Mouse (Mus musculus) heart, embryonic 12.5 days (tissue): ENCODE results near the gene Ercc8. TPM values are rescaled to one million over a fixed set of nuclear protein-coding genes. Genes with fewer than 3 reads are reported as not detected.

ENCODE experiments used
- ATAC-seq: fragments of 200-750 bp; cut with Nextera tagmentation; 2 replicates; pipeline ENCODE4 v1.8.0; 2017; ENCODE audit warnings: moderate TSS enrichment, moderate library complexity; ENCODE audit not compliant: insufficient number of reproducible peaks, low FRiP score
- H3K27ac ChIP-seq: fragments of 300-500 bp; sonication (generic); 2 replicates; pipeline ENCODE4 v1.5.1; 2016; ENCODE audit warnings: mild to moderate bottlenecking, moderate library complexity; ENCODE audit not compliant: poor library complexity, severe bottlenecking
- H3K27me3 ChIP-seq: fragments of 300-500 bp; sonication (generic); replicated peaks from 2 replicates; pipeline ENCODE4 v1.6.1; 2016; ENCODE audit warnings: mild to moderate bottlenecking, moderate library complexity
- H3K36me3 ChIP-seq: fragments of 300-500 bp; sonication (generic); 2 replicates; pipeline ENCODE4 v1.6.1; 2016; ENCODE audit warnings: mild to moderate bottlenecking, moderate library complexity
- H3K4me1 ChIP-seq: fragments of 300-500 bp; sonication (generic); replicated peaks from 2 replicates; pipeline ENCODE4 v1.6.1; 2016; ENCODE audit warnings: mild to moderate bottlenecking
- H3K4me2 ChIP-seq: fragments of 300-500 bp; sonication (generic); 2 replicates; pipeline ENCODE4 v1.6.1; 2016; ENCODE audit warnings: mild to moderate bottlenecking, moderate library complexity
- H3K4me3 ChIP-seq: fragments of 300-500 bp; sonication (generic); 2 replicates; pipeline ENCODE4 v1.5.1; 2016; ENCODE audit warnings: mild to moderate bottlenecking
- H3K9ac ChIP-seq: fragments of 300-500 bp; sonication (generic); 2 replicates; pipeline ENCODE4 v1.6.1; 2016; ENCODE audit warnings: mild to moderate bottlenecking, moderate library complexity
- H3K9me3 ChIP-seq: fragments of 300-500 bp; sonication (generic); replicated peaks from 2 replicates; pipeline ENCODE4 v1.6.1; 2016; ENCODE audit warnings: mild to moderate bottlenecking, moderate library complexity
- WGBS: fragments of 180-500 bp; shearing (Covaris S2); methylation state at CpG from one replicate; pipeline ENCODE4 v1.1.7; 2016; 5-methylcytosine and 5-hydroxymethylcytosine counted together
- polyA plus RNA-seq: library from polyadenylated mRNA; unstranded; fragments of >200 nt; fragmentation: Nextera tagmentation; extraction: Ambion mirVana; gene quantifications from 2 replicates; pipeline ENCODE4 v1.2.1, GENCODE M21; 2016

Gene Ercc8
- polyA plus RNA-seq, 1 experiment from 2014 or later = 12.5 TPM

DNA sequence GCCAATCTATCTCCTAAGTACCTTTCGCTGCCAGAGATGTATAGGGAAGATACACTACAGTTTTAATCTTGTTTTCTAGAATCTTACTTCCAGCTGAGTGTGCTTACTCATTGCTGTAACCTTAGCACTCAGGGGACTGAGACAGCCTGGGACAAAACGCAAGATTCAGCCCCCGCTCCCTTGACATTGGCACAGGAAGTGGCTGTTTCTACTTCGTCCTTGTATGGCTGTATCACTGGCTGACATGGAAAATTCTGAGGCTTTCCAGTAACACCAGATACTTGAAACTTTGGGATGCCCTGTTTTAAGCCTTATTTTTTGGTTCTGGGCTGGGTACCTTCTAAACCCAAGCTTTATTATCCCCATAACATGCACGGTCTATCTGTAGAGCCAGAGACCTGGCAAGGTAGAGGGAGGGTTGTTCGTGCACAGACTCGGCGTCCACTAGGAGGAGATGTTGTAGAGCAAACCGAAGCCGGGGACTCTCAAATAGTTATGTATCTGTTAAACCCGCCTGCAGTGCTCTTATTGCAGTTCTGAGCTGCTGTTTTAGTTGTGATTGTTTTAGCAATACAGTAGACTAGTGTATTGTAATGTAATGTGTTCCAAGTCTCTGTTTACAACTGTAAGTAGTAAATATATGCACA, 32.7 kb downstream of the Ercc8 start:
- H3K27me3 ChIP-seq = no peaks in the 10 kb centered on the region
- H3K4me1 ChIP-seq = no peaks in the 10 kb centered on the region
- no peak for ATAC-seq
- no peaks in the 10 kb centered on the region for H3K9me3 ChIP-seq
- no peak overlapping the region for H3K4me3 ChIP-seq
- no peak overlapping the region for H3K27ac ChIP-seq
- no peak overlapping the region for H3K9ac ChIP-seq
- peaks cover 27% of the 10 kb centered on the region for H3K36me3 ChIP-seq
- 62% methylated on average over 11 of the region's 11 CpGs for WGBS
- no peak overlapping the region for H3K4me2 ChIP-seq

DNA sequence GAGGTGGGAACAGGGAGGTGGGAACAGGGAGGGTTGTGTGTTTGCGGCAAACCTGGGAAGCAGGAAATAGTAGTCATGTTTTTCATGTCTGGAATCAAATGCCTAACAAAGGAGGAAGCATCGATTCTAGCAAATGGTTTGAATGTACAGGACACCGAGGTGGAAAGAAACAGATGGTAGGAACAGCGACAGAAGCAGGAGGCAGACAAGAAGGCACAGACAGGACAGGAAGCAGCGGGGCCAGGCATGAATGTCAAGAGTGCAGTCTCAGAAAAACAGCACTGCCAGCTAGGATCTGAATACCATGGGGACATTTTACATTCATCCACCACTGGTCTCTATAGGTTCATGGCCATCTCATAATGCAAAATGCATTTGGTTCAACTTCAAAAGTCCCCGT, 36.9 kb downstream of the Ercc8 start:
- 84% methylated on average over 6 of the region's 6 CpGs for WGBS
- Histone ChIP-seq H3K4me2 (no peak overlapping the region), H3K27ac (no peak overlapping the region), H3K4me3 (no peak overlapping the region), H3K9me3 (no peaks in the 10 kb centered on the region), H3K27me3 (no peaks in the 10 kb centered on the region), H3K9ac (no peak overlapping the region), H3K36me3 (peaks cover 23% of the 10 kb centered on the region), H3K4me1 (no peaks in the 10 kb centered on the region)
- ATAC-seq = no peak

DNA sequence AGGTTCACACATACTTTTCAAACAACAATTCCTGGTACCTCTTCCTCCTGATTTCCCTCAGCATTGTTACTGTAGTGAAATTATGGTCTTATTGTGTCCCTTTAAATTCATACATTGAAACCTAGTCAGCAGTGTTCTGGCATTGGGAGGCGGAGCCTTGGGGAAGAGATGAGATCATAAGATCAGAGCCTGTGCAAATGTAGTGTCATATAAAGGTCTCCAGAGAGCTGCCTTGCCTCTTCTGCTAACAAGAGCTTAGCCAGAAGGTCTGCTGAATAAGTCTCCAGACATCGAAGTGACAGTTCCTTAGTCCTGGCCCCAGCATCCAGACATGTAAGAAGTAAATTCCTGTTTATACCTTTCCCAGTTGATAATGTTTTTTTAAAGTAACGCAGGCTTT, 46.3 kb downstream of the Ercc8 start:
- Histone ChIP-seq H3K4me2 (no peak overlapping the region), H3K9ac (no peak overlapping the region), H3K27ac (no peak overlapping the region), H3K36me3 (no peaks in the 10 kb centered on the region), H3K4me1 (0 out of 2 replicates have a peak, but pooled peaks cover 4% of the 10 kb centered on the region), H3K27me3 (no peaks in the 10 kb centered on the region), H3K4me3 (no peak overlapping the region), H3K9me3 (no peaks in the 10 kb centered on the region)
- no peak for ATAC-seq
- WGBS = 78% methylated on average over 3 of the region's 3 CpGs

DNA sequence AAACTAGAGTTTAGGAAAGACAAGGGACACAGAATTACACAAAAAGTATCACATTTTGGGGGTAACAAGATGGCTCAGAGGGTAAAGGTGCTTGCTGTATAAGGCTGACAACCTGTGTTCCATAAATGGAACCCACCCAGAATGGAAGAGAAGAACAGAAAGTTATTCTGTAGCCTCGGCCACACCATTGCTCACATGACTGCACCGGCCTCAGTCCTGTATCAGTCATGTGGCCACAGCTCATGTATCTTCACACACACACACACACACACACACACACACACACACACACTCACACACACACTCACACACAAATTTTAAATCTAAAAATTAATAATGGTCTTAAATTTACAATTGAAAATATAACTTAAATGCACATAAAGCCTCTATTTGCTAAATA, 48.9 kb downstream of the Ercc8 start:
- H3K4me1 ChIP-seq = 0 out of 2 replicates have a peak, but pooled peaks cover 4% of the 10 kb centered on the region
- ATAC-seq = no peak
- H3K27me3 ChIP-seq = peaks cover 19% of the 10 kb centered on the region
- no peak overlapping the region for H3K27ac ChIP-seq
- H3K9ac ChIP-seq = no peak overlapping the region
- no peaks in the 10 kb centered on the region for H3K9me3 ChIP-seq
- WGBS = 76% methylated on average over 2 of the region's 2 CpGs
- no peak overlapping the region for H3K4me3 ChIP-seq
- H3K36me3 ChIP-seq = no peaks in the 10 kb centered on the region
- H3K4me2 ChIP-seq = no peak overlapping the region

DNA sequence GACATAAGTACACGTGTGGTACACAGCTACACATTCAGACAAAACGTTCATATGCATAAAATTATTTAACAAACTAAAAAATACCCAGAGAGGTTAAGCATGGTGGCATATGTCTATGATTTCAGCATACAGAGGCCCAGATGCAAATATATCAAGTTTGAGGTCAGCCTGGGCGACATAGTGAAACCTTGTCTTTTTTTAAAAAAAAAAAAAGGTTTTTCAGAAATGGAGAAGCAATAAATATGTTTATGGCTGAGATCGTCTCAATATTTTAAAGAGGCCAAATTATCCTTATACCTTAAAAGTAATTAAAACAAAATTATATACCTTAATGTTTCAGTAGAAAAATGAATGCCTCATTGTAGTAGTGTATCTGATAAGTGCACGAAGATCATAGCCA, 49.6 kb downstream of the Ercc8 start:
- peaks cover 25% of the 10 kb centered on the region for H3K27me3 ChIP-seq
- WGBS = 65% methylated on average over 5 of the region's 5 CpGs
- no peak overlapping the region for H3K4me2 ChIP-seq
- ATAC-seq = no peak
- H3K9me3 ChIP-seq = no peaks in the 10 kb centered on the region
- H3K36me3 ChIP-seq = no peaks in the 10 kb centered on the region
- no peak overlapping the region for H3K9ac ChIP-seq
- no peak overlapping the region for H3K27ac ChIP-seq
- H3K4me3 ChIP-seq = no peak overlapping the region
- 0 out of 2 replicates have a peak, but pooled peaks cover 4% of the 10 kb centered on the region for H3K4me1 ChIP-seq

DNA sequence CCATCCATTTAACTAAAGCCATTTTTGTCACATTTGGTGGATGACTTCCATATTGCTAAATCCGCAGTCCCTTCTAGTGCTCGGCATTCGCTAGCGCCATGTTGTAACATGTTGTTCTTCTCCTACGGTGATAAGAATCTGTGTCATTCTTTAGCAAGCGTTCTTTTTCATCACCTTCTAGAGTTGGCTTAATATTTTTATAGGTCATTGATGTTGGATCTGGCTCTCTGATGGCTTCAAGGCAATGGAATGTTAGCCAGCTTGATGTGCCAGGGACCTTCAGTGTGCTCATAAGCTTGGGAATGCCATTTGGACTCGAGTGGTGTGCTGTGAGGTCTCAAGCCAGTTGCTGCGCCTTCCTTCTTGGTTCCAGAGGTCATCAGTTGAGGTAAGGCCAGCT, 52.4 kb downstream of the Ercc8 start:
- H3K4me2 ChIP-seq = no peak overlapping the region
- no peak overlapping the region for H3K9ac ChIP-seq
- H3K36me3 ChIP-seq = no peaks in the 10 kb centered on the region
- H3K9me3 ChIP-seq = no peaks in the 10 kb centered on the region
- peaks cover 51% of the 10 kb centered on the region for H3K27me3 ChIP-seq
- WGBS = 89% methylated on average over 8 of the region's 8 CpGs
- no peak overlapping the region for H3K27ac ChIP-seq
- H3K4me3 ChIP-seq = no peak overlapping the region
- peaks cover 12% of the 10 kb centered on the region; the same call in 1 of the 2 replicates for H3K4me1 ChIP-seq
- no peak for ATAC-seq

DNA sequence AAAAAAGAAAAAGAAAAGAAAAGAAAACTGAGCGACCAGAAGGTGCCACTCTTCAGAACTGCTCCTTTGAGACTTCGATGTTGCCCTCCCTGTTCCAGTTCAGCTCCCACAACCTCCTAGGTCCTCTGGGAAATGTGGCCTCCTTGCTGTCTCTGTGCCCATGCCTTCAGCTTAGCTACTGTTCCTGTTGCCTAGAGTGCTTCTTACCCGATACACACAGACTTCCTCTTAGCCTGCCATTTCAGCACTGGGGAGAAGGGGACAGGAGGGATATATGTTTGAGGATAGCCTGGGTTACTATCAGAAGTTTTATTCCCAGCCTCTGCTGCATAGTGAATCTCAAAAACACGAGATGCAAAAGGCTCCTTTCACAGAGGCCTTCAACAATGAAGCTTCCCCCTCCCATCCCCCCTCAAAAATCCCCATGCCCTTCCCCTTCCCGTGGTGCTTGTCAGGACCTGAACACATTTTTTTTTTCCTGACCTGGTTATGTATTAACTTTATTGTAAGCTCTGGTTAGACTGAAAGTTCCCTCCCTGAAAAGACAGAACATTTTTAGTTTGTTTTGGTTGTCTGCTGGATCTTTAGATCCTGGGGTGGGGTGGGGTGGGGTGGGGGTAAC, 54.0 kb downstream of the Ercc8 start:
- Histone ChIP-seq H3K4me3 (no peak overlapping the region), H3K4me1 (peaks cover 8% of the 10 kb centered on the region; the same call in 1 of the 2 replicates), H3K4me2 (no peak overlapping the region), H3K36me3 (no peaks in the 10 kb centered on the region), H3K9me3 (no peaks in the 10 kb centered on the region), H3K27me3 (peaks cover 63% of the 10 kb centered on the region), H3K27ac (no peak overlapping the region), H3K9ac (no peak overlapping the region)
- 51% methylated on average over 5 of the region's 5 CpGs for WGBS
- no peak for ATAC-seq

DNA sequence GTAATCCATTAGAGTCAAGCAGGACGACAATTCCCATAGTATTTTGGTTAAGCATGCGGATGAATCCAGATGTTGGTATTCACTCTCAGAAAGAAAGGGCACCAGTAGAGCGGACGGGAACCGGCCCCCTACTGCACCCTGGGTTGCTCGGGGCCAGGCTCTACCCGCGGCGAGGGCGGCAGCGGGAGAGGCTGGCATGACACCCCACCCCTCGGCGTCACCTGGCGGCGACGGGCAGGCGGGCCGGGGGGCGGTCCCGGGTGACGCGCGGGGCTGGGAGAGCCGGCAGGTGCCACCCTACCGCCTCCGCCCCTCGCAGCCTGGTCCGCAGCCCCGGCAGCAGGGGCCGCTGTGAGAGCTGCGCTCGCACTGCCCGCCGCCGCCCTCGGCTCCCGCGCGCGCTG, 55.6 kb downstream of the Ercc8 start, which contains the start of gene Elovl7:
Elovl7 (plus strand) TSS at position 324 of the 404 bp plus-strand sequence.
- Histone ChIP-seq H3K36me3 (no peaks in the 10 kb centered on the region), H3K4me1 (peaks cover 8% of the 10 kb centered on the region; the same call in 1 of the 2 replicates), H3K4me2 (peak within 1 kb of the TSS; percentile 94), H3K27ac (no peak within 1 kb of the TSS), H3K4me3 (peak within 1 kb of the TSS; percentile 60), H3K9me3 (no peaks in the 10 kb centered on the region), H3K27me3 (peaks cover 76% of the 10 kb centered on the region), H3K9ac (peak within 1 kb of the TSS; percentile 67)
- under 1% methylated on average over 38 of the region's 40 CpGs for WGBS
- peak; percentile 87 for ATAC-seq

DNA sequence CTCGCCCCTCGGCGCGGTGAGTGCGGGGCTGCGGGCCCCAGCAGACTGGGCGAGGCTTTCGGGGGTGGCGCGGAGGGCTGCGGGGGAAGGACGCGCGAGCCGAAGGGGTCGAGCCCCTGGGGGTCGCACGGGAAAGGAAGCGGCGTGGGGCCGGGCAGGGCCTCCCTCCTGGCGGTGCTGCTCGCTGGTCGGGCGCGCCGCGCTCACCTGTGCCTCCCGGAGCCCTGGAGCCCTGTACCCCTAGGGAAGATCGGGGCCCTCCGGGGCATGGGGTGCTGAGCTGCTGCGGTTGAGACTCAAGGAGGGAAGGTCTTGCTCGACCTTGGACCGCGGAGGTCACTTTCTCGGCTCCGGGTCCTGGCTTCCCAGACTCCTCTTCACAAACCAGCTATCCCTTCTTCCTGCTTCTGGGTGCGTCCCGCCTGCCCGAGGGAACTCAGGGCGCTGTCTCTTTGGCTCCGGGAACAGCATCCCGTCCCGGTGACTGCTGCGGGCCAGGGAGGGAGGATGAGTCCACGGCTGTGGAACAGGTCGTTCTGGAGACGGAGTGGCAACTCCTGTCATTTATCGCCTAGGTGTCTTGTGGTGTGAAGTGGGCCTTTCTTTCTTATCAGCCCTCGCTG, 56.1 kb downstream of the Ercc8 start:
- H3K27me3 ChIP-seq = peaks cover 81% of the 10 kb centered on the region
- peaks cover 8% of the 10 kb centered on the region; the same call in 1 of the 2 replicates for H3K4me1 ChIP-seq
- H3K4me3 ChIP-seq = peak overlapping the region; percentile 60
- peak; percentile 17 for ATAC-seq
- no peak overlapping the region for H3K27ac ChIP-seq
- H3K9ac ChIP-seq = peak overlapping the region; percentile 67
- no peaks in the 10 kb centered on the region for H3K36me3 ChIP-seq
- peak overlapping the region; percentile 94 for H3K4me2 ChIP-seq
- H3K9me3 ChIP-seq = no peaks in the 10 kb centered on the region
- under 1% methylated on average over 47 of the region's 50 CpGs for WGBS

DNA sequence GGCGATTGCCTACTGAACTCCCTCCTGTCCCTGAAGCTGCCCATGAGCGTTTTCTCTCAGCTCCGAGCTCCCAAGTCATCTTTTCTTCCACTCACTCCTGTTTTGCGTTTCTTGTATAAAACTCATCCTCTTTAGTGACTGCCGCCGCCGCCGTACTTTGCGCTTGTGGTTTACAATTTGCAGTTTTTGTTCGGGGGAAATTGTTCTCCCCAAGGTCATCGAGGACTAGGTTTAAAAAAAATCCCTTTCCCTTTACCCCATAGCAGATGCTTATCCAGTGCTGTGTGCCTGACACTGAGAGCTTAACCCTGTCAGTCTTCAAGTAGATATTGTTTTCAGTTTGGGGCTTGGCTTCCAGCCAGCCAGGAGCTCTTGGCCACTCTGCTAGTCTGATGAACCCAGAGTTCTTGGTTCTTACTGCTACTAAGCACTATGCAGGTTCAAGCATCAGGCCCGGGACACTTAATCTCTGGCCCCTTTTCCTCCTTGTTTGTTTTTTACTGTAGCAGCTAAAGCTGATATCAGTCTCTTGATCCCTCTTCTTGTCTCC, 56.8 kb downstream of the Ercc8 start:
- ATAC-seq = no peak
- peak overlapping the region; percentile 67 for H3K9ac ChIP-seq
- peaks cover 87% of the 10 kb centered on the region for H3K27me3 ChIP-seq

DNA sequence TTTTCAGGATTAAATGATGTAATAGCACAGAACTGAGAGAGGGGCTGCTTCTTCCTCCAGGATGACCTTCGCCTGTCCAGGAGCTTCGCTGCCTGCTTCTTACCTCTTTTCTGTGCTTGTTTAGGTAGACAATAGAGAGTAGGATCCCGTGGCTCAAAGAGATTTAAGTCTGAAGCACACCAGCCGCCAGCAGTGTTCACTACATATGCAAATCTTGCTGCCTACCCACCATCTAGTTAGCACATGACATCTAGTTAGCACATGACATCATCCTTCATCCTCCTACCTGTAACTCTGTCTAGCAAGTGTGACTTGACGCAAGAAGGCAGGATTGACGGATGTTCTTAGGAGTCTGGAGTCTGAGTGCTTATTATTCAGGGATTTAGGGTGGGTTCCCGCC, 61.2 kb downstream of the Ercc8 start:
- H3K4me2 ChIP-seq = no peak overlapping the region
- ATAC-seq = no peak
- H3K9me3 ChIP-seq = no peaks in the 10 kb centered on the region
- H3K4me1 ChIP-seq = peaks cover 7% of the 10 kb centered on the region; the same call in 1 of the 2 replicates
- no peak overlapping the region for H3K4me3 ChIP-seq
- H3K27me3 ChIP-seq = peaks cover 61% of the 10 kb centered on the region
- no peak overlapping the region for H3K9ac ChIP-seq
- H3K36me3 ChIP-seq = no peaks in the 10 kb centered on the region
- H3K27ac ChIP-seq = no peak overlapping the region
- WGBS = 74% methylated on average over 7 of the region's 7 CpGs

More for the DNA sequence above, 56.8 kb downstream of the Ercc8 start:
- H3K4me2 ChIP-seq = peak overlapping the region; percentile 94
- no peaks in the 10 kb centered on the region for H3K9me3 ChIP-seq
- peaks cover 8% of the 10 kb centered on the region; the same call in 1 of the 2 replicates for H3K4me1 ChIP-seq
- H3K4me3 ChIP-seq = peak overlapping the region; percentile 60
- 2% methylated on average over 12 of the region's 12 CpGs for WGBS
- H3K36me3 ChIP-seq = no peaks in the 10 kb centered on the region
- no peak overlapping the region for H3K27ac ChIP-seq
